Mouse (Mus musculus) yolk sac, embryonic 10.5 days (tissue): ENCODE data around the gene Anxa4.

ENCODE experiments used
- DNase-seq: peaks from one replicate; pipeline ENCODE4 v3.0.0-alpha.2; 2017; ENCODE audit warnings: low spot score

Anxa4 gene

GRCm38 (mm10) chr6:86793021-86793815, at the start of gene Anxa4:
Gene Anxa4 (minus strand): TSS chr6:86793584.
- peak; percentile 87 for DNase-seq

- DNase-seq, result no peak
Observed at GRCm38 (mm10) chr6:86841949-86842348, 48.6 kb upstream of the Anxa4 start.

GRCm38 (mm10) chr6:86839089-86839488, 45.7 kb upstream of the Anxa4 start:
- DNase-seq, result no peak

GRCm38 (mm10) chr6:86832802-86833502, 39.6 kb upstream of the Anxa4 start:
- no peak for DNase-seq

GRCm38 (mm10) chr6:86830738-86831500, 37.5 kb upstream of the Anxa4 start:
- DNase-seq, result no peak

- no peak for DNase-seq
Observed at GRCm38 (mm10) chr6:86829768-86830167, 36.4 kb upstream of the Anxa4 start.

GRCm38 (mm10) chr6:86827432-86827831, 34.0 kb upstream of the Anxa4 start:
- no peak for DNase-seq

GRCm38 (mm10) chr6:86824401-86824800, 31.0 kb upstream of the Anxa4 start:
- no peak for DNase-seq

- DNase-seq, result no peak
Observed at GRCm38 (mm10) chr6:86823824-86824223, 30.4 kb upstream of the Anxa4 start.

- no peak for DNase-seq
Observed at GRCm38 (mm10) chr6:86823051-86823431, 29.7 kb upstream of the Anxa4 start.

- no peak for DNase-seq
Observed at GRCm38 (mm10) chr6:86822285-86823050, 29.1 kb upstream of the Anxa4 start.

- DNase-seq, result no peak
Observed at GRCm38 (mm10) chr6:86820690-86821089, 27.3 kb upstream of the Anxa4 start.

- no peak for DNase-seq
Observed at GRCm38 (mm10) chr6:86819926-86820325, 26.5 kb upstream of the Anxa4 start.

- DNase-seq, result no peak
Observed at GRCm38 (mm10) chr6:86818914-86819313, 25.5 kb upstream of the Anxa4 start.

- peak; percentile 16 for DNase-seq
Observed at GRCm38 (mm10) chr6:86816586-86816985, 23.2 kb upstream of the Anxa4 start.

GRCm38 (mm10) chr6:86815436-86815835, 22.1 kb upstream of the Anxa4 start:
- DNase-seq, result no peak

- DNase-seq, result no peak
Observed at GRCm38 (mm10) chr6:86814926-86815325, 21.5 kb upstream of the Anxa4 start.

GRCm38 (mm10) chr6:86813341-86813740, 20.0 kb upstream of the Anxa4 start:
- DNase-seq, result no peak

- DNase-seq, result no peak
Observed at GRCm38 (mm10) chr6:86812919-86813318, 19.5 kb upstream of the Anxa4 start.

GRCm38 (mm10) chr6:86806455-86807086, 13.2 kb upstream of the Anxa4 start:
- DNase-seq, result peak; percentile 60

GRCm38 (mm10) chr6:86804646-86805045, 11.3 kb upstream of the Anxa4 start:
- no peak for DNase-seq
